ENCODE assay signal across 21 mouse cellular contexts in genomic region chr12:9564956-9565355, GRCm38 (mm10). TPM values are rescaled to one million over a fixed set of nuclear protein-coding genes. Genes with fewer than 3 reads are reported as not detected.
DNase-seq lines count a peak whose midpoint lies in the region; ATAC-seq lines count a peak whose summit lies in the region.
"Had no signal": no experiment of that assay in that cellular context is flagged by ENCODE, and none has a peak within 500 bp of the region (broad histone marks: within the 10 kb centered on the region; RNA-seq: fewer than 3 reads in every experiment).

No protein-coding gene starts in this region.

- ATAC-seq in kidney, embryonic 14.5 days (ENCODE audit: low FRiP score, low TSS enrichment) = no peak
- ATAC-seq: activated CD4-positive, CD25-positive, alpha-beta regulatory T cell, adult 4 months; CD4-positive, CD25-positive, alpha-beta regulatory T cell, adult 4 months; Patski had no signal

- H3K27me3 ChIP-seq in kidney, embryonic 14.5 days (ENCODE audit: control insufficient read depth, insufficient read depth, low read length) = no peaks in the 10 kb centered on the region
- H3K27me3 ChIP-seq: CH12.LX, Patski had no signal

- H3K4me2 ChIP-seq in kidney, embryonic 14.5 days (replicated peaks; ENCODE audit: low read depth, low read length) = no peak overlapping the region

- no peaks in the 10 kb centered on the region for H3K36me3 ChIP-seq in kidney, embryonic 14.5 days (ENCODE audit: control insufficient read depth, insufficient read depth, low read length)
- H3K36me3 ChIP-seq: G1E had no signal

- no peaks in the 10 kb centered on the region for H3K9me3 ChIP-seq in kidney, embryonic 14.5 days (ENCODE audit: control insufficient read depth, low read length)
- H3K9me3 ChIP-seq: G1E had no signal

- DNase-seq in 3T3-L1 (ENCODE audit: low read depth, low spot score) (peak; percentile 65), NIH3T3 (ENCODE audit: low read depth) (peak; percentile 76)
- no peak for DNase-seq in spleen, postnatal 4 days (ENCODE audit: low spot score in 2 of 2)
- DNase-seq: adrenal gland, adult 2 months; adrenal gland, adult 8-10 months; adrenal gland, postnatal 10 days; adrenal gland, postnatal 14 days; adrenal gland, postnatal 25 days; adrenal gland, postnatal 36 days; B cell, adult 2 months; cerebellum, adult 11 months; cerebellum, adult 11-12 months; cerebellum, adult 18-20 months; cerebellum, adult 2 months; cerebellum, adult 8-10 months had no signal

- H3K27ac ChIP-seq in kidney, embryonic 14.5 days (ENCODE audit: low read depth, low read length) = no peak overlapping the region

- 83% methylated on average over 3 of the region's 3 CpGs for WGBS in kidney, embryonic 14.5 days

- no peak overlapping the region for H3K4me3 ChIP-seq in kidney, embryonic 14.5 days (ENCODE audit: low read length)

- no peak overlapping the region for H3K9ac ChIP-seq in kidney, embryonic 14.5 days (ENCODE audit: low read depth, low read length)

- no peaks in the 10 kb centered on the region for H3K4me1 ChIP-seq in kidney, embryonic 14.5 days (ENCODE audit: control insufficient read depth, insufficient read depth, low read length)

RNA-seq across cellular contexts. Expression of gene Osr1, which starts 5.0 kb away (rescaled TPM):
- 35.0 and 47.2 TPM in 2 replicates for polyA plus RNA-seq in kidney, embryonic 14.5 days (2014; fragmentation: Nextera tagmentation; extraction: Ambion mirVana)
- polyA plus RNA-seq: activated CD4-positive, CD25-positive, alpha-beta regulatory T cell, adult 4 months; CD4-positive, CD25-positive, alpha-beta regulatory T cell, adult 4 months; G1E had no signal

Comparison
In these comparisons a context has a peak if more than half of its experiments do, and no peak if none do; other contexts are left out.
1. DNase-seq: peak in 3T3-L1 (single experiment) and NIH3T3 (single experiment); none in spleen, postnatal 4 days (0 of 2).